Mouse (Mus musculus) G1E (cell line): Measurements from ENCODE around the gene Lhx6. TPM values are rescaled to one million over a fixed set of nuclear protein-coding genes. Genes with fewer than 3 reads are reported as not detected.

Experiments
- ATAC-seq: 2 replicates; pipeline ENCODE4 v1.8.0; 2016; ENCODE audit warnings: mild to moderate bottlenecking; ENCODE audit not compliant: insufficient number of reproducible peaks, poor library complexity, low FRiP score, severe bottlenecking; ENCODE audit errors: extremely low read depth
- DNase-seq: peaks from one replicate; pipeline ENCODE4 v3.0.0; 2012; ENCODE audit warnings: low spot score
- H3K27me3 ChIP-seq: 2 replicates; pipeline ENCODE4 v1.6.1; 2012; ENCODE audit warnings: mild to moderate bottlenecking, low read length, inconsistent platforms; ENCODE audit not compliant: insufficient read depth
- H3K36me3 ChIP-seq: replicated peaks from 2 replicates; pipeline ENCODE3; 2012; ENCODE audit warnings: mild to moderate bottlenecking, inconsistent platforms
- H3K4me1 ChIP-seq: 2 replicates; pipeline ENCODE4 v1.6.1; 2012; ENCODE audit warnings: low read depth, low read length, inconsistent platforms, mixed read lengths; ENCODE audit not compliant: insufficient read depth
- H3K4me3 ChIP-seq: 2 replicates; pipeline ENCODE4 v1.5.1; 2012; ENCODE audit warnings: low read depth, mild to moderate bottlenecking, inconsistent platforms, low read length, moderate library complexity, mixed read lengths
- H3K9me3 ChIP-seq: replicated peaks from 2 replicates; pipeline ENCODE4 v1.6.1; 2012; ENCODE audit warnings: inconsistent platforms
- CTCF ChIP-seq: IDR thresholded peaks from 2 replicates; pipeline ENCODE4 v1.5.1; 2012; ENCODE audit warnings: low read depth, low read length, inconsistent platforms, mixed read lengths
- GATA1 ChIP-seq: IDR thresholded peaks from 2 replicates; pipeline ENCODE4 v1.6.1; 2012; ENCODE audit warnings: borderline replicate concordance, low read length, inconsistent platforms, mixed read lengths
- GATA2 ChIP-seq: IDR thresholded peaks from 2 replicates; pipeline ENCODE4 v1.6.1; 2012; ENCODE audit warnings: low read depth, low read length, inconsistent platforms, borderline replicate concordance
- POLR2AphosphoS5 ChIP-seq: IDR thresholded peaks from 2 replicates; pipeline ENCODE4 v1.6.1; 2012; ENCODE audit warnings: low read depth, low read length, inconsistent platforms; ENCODE audit not compliant: insufficient replicate concordance
- TAL1 ChIP-seq: conservative IDR thresholded peaks from 2 replicates; pipeline ENCODE4 v1.6.1; 2012; ENCODE audit warnings: low read depth, low read length, inconsistent platforms, mixed read lengths
- polyA plus RNA-seq: library from polyadenylated mRNA; stranded (reverse); fragments of >175 nt; gene quantifications from 2 replicates; pipeline ENCODE4 v1.2.3, GENCODE M21; 2012
- total RNA-seq, 2 experiments: library from RNA; stranded (forward) in 1 of 2; stranded (reverse) in 1 of 2; fragments of 200-1000 nt in 1 of 2; fragments of >200 nt in 1 of 2; fragmentation: Nextera tagmentation in 1 of 2; gene quantifications; 2 replicates each; pipeline ENCODE4 v1.2.3; 2014 to 2017

The Lhx6 gene
- total and polyA plus RNA-seq, 3 experiments = 0.16 TPM; not detected in 2

DNA sequence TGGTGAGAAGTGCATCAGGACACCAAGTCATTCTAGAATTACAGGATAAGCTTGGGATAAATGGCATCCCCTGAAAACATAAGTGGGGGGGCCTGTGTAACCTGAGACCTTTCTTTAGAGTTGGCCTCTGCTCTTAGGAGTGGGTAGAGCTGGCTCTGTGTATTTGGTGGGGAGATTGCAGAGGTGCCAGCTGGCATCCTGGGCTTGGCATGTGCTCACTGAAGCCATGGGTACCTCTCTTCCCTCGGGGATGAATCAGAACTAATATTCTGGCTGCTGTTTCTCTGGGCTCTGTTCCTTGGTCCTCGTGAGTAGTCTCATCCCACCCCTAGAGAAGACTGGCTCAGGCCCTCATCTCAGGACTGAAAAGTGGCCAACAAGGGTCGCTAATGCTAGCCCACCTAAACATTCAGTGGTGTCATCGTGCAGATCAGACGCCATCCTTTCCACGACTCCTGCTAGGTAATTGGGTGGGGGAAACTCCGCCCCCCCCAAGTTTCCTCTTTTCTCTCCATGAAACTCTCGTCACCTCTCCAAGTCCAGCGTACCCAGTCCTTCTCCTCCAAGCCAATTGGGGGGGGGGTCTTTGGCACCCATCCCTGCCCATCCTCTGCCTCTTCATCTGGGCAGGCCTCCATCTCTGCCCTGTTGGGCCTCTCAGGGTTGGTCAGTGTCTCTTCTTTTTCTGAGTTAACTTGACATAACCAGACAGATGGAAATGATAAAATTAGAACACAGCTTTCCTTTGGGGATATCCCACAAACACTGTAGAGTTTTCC is 22.2 kb downstream of the Lhx6 start:
- H3K9me3 ChIP-seq = no peaks in the 10 kb centered on the region
- H3K4me1 ChIP-seq = no peaks in the 10 kb centered on the region
- ATAC-seq = no peak
- H3K4me3 ChIP-seq = no peak overlapping the region
- DNase-seq = no peak
- H3K27me3 ChIP-seq = peaks cover 26% of the 10 kb centered on the region
- H3K36me3 ChIP-seq = no peaks in the 10 kb centered on the region
- no peak for TF ChIP-seq TAL1
- TF ChIP-seq CTCF = no peak
- no peak for TF ChIP-seq GATA1
- no peak for TF ChIP-seq GATA2
- TF ChIP-seq POLR2AphosphoS5 = no peak

- DNase-seq = no peak
- H3K36me3 ChIP-seq = no peaks in the 10 kb centered on the region
- ATAC-seq = no peak
- no peaks in the 10 kb centered on the region for H3K9me3 ChIP-seq
- H3K4me1 ChIP-seq = no peaks in the 10 kb centered on the region
- H3K4me3 ChIP-seq = no peak overlapping the region
- peaks cover 27% of the 10 kb centered on the region for H3K27me3 ChIP-seq
- TF ChIP-seq GATA1 (no peak), POLR2AphosphoS5 (no peak), CTCF (no peak), GATA2 (no peak), TAL1 (no peak)
These were observed 23.8 kb downstream of the Lhx6 start for GRCm38 (mm10) chr2:36081446-36081845.

GRCm38 (mm10) chr2:36077160-36077761 is 27.9 kb downstream of the Lhx6 start:
- H3K36me3 ChIP-seq = no peaks in the 10 kb centered on the region
- no peak overlapping the region for H3K4me3 ChIP-seq
- peaks cover 18% of the 10 kb centered on the region for H3K27me3 ChIP-seq
- no peak for ATAC-seq
- DNase-seq = no peak
- no peaks in the 10 kb centered on the region for H3K9me3 ChIP-seq
- TF ChIP-seq GATA1 = no peak
- TF ChIP-seq TAL1 = no peak
- no peaks in the 10 kb centered on the region for H3K4me1 ChIP-seq

DNA sequence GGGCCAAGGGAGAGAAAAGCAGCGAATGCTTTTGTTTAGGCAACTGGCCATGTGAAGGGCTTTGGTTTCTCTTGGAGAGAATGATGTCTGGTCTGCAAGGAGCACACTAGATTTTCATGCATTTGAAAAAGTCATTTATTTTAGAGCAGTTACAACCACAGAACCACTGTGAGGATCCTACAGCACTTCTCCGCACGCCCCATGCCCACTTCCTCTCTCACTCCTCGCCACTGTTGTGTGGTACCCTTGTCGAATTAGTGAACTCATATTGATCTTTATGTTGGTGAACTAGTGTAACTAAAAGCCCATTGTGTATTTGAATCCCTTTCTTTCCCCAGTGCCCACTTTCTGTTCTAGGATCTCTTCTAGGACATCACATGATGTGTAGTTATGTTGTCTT is 30.0 kb downstream of the Lhx6 start:
- no peaks in the 10 kb centered on the region for H3K36me3 ChIP-seq
- H3K4me3 ChIP-seq = no peak overlapping the region
- DNase-seq = no peak
- TF ChIP-seq TAL1 = no peak
- no peak for TF ChIP-seq GATA1
- no peak for TF ChIP-seq GATA2
- no peak for TF ChIP-seq POLR2AphosphoS5
- TF ChIP-seq CTCF = no peak
- no peak for ATAC-seq
- H3K9me3 ChIP-seq = no peaks in the 10 kb centered on the region
- H3K4me1 ChIP-seq = no peaks in the 10 kb centered on the region
- H3K27me3 ChIP-seq = peaks cover 18% of the 10 kb centered on the region

DNA sequence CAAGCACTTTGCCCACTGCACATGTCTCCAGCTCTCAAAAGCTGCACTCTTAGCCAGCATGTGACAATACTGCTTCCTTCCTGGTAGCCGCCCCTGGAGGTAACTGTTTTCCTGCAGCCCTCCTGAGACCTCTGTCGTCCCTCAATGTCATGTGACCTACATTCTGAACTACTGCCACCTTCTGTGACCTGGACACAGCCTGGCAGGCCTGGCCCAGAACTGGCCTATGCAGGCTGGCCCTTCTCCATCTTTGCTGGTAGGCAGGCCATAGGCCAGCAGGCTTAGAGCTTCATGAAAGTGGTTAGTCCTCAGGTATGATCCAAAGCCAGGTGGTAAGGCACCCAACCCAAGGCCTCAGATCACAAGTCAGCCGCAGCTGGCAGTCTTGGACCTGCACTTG is 31.4 kb downstream of the Lhx6 start:
- no peaks in the 10 kb centered on the region for H3K36me3 ChIP-seq
- DNase-seq (no peak), ATAC-seq (no peak)
- H3K27me3 ChIP-seq = peaks cover 24% of the 10 kb centered on the region
- no peaks in the 10 kb centered on the region for H3K9me3 ChIP-seq
- H3K4me1 ChIP-seq = no peaks in the 10 kb centered on the region
- no peak overlapping the region for H3K4me3 ChIP-seq
- TF ChIP-seq GATA1 = no peak

DNA sequence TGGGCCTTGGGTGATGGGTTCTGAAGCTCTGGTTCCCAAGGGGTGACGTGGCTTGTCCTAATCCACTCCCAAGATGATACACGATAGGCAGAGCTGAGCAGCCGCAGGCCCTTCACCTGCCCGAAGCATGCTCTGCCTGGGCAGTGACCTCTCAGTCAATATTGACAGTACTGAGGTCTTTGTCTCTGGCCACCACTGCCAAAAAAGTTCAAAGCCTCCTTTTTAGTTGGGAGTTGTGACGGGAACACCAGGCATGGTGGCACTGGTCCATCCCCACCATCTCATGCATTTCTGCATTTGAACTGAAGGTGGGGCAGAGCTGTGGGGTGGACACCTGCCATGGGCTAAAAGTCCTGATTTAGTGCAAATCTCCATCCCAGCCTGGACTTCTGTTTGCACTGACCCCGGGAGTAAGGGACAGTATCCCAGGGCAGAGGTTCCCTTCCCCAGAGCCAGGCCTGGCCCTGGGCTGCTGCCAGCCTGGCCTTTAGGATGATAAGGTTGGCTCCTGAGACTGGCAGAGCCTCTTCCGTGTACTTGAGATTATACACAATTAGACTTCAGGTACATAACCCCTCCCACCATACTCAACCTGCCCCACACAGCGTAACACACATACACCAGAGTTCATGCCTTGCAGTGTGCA is 33.4 kb downstream of the Lhx6 start:
- no peak overlapping the region for H3K4me3 ChIP-seq
- H3K36me3 ChIP-seq = no peaks in the 10 kb centered on the region
- peaks cover 23% of the 10 kb centered on the region for H3K27me3 ChIP-seq
- ATAC-seq = no peak
- DNase-seq = no peak
- no peaks in the 10 kb centered on the region for H3K4me1 ChIP-seq
- TF ChIP-seq GATA1 (no peak), CTCF (no peak), TAL1 (no peak), GATA2 (no peak), POLR2AphosphoS5 (no peak)
- no peaks in the 10 kb centered on the region for H3K9me3 ChIP-seq

DNA sequence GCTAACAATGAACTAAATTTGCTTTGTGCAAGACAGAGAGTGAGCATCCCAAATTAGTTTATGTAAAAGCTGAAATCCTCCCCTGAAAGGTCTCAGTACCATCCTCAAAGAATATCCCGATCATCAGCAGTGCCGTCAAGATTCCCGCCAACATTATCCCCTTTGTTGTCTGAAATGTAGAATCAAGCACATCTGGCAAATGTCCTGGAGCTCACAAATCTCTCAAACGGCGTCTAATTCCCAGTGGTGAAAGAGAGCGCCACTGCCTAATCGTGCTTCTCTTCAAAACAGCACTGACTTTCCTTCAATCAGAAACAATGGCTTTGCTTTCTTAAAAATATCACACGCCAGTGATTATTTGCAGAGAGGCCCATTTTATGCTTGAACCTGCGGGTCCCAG is 38.1 kb downstream of the Lhx6 start:
- Histone ChIP-seq H3K4me1 (no peaks in the 10 kb centered on the region), H3K27me3 (peaks cover 27% of the 10 kb centered on the region), H3K9me3 (no peaks in the 10 kb centered on the region), H3K36me3 (no peaks in the 10 kb centered on the region), H3K4me3 (no peak overlapping the region)
- DNase-seq (no peak), ATAC-seq (no peak)
- TF ChIP-seq CTCF (no peak), GATA1 (no peak)
